Mouse (Mus musculus): ENCODE data around the gene Phrf1. TPM values are rescaled to one million over a fixed set of nuclear protein-coding genes. Genes with fewer than 3 reads are reported as not detected.

The Phrf1 gene
- polyA plus RNA-seq, 1 experiment from 2014 or later, result 99.3 TPM

DNA sequence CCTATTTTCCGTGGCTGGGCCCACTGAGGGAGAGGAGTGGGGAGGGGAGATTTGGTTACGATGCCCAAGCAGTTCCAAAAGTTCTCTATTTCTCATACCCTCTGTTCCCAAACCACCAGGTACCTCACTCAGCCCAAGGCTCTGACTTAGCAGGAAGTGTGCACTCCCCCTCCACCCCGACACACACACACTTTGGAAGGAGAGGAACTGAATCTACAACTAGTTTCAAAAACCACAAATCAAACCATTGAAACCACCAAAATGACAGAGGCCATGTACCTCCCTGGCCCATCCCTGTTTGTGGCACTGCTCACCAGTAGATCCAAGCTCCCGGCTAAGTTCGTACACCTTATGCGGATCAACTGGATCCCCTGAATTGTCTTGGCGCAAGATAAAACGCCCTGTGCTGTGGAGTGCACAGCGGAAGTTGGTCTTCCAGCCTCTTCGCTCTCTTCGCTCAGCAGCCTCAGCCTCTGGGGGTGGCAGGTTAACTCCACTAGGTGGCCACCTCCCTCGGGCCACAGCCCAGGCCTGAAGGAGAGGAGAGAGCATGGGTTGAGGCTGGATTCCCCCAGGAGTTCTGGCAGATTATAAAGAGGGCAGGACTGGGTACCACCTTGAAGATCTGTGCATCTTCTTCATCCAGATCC is 36.3 kb downstream of the Phrf1 start:
- no peak overlapping the region for H3K4me3 ChIP-seq
- H3K27ac ChIP-seq, result no peak overlapping the region
- no peak overlapping the region for H3K4me2 ChIP-seq (replicated peaks)
- peak; percentile 44; the same call in 1 of the 2 replicates for ATAC-seq (ENCODE audit: low FRiP score)
- no peak overlapping the region for H3K9ac ChIP-seq
- H3K4me1 ChIP-seq, result peaks cover 15% of the 10 kb centered on the region; the same call in 1 of the 2 replicates
- peaks cover 49% of the 10 kb centered on the region for H3K36me3 ChIP-seq
- no peaks in the 10 kb centered on the region; the same call in 1 of the 2 replicates for H3K27me3 ChIP-seq
- 44% methylated on average over 12 of the region's 12 CpGs for WGBS
- no peaks in the 10 kb centered on the region for H3K9me3 ChIP-seq (replicated peaks)

DNA sequence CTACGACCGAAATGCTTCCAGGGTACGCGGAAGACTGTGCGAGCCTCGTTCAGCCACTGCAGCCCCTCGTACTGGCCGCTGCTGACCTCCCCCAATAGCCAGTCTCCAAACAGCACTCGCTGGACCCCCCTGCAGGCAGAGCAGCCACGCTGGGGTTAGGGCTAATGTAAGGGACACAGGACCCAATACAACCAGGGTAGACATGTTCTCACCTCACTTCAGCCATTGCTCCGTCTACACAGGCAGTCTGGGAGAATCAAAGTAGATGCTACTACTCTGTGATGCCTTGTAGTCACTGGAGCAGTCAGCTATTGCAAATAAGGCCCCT is 36.8 kb downstream of the Phrf1 start:
- peak overlapping the region; percentile 48; the same call in 1 of the 2 replicates for H3K4me2 ChIP-seq (replicated peaks)
- peaks cover 15% of the 10 kb centered on the region; the same call in 1 of the 2 replicates for H3K4me1 ChIP-seq
- no peak overlapping the region for H3K27ac ChIP-seq
- no peaks in the 10 kb centered on the region for H3K9me3 ChIP-seq (replicated peaks)
- ATAC-seq (ENCODE audit: low FRiP score), result no peak
- peaks cover 44% of the 10 kb centered on the region for H3K36me3 ChIP-seq
- no peaks in the 10 kb centered on the region; the same call in 1 of the 2 replicates for H3K27me3 ChIP-seq
- H3K4me3 ChIP-seq, result no peak overlapping the region
- WGBS, result 44% methylated on average over 11 of the region's 11 CpGs
- no peak overlapping the region for H3K9ac ChIP-seq

DNA sequence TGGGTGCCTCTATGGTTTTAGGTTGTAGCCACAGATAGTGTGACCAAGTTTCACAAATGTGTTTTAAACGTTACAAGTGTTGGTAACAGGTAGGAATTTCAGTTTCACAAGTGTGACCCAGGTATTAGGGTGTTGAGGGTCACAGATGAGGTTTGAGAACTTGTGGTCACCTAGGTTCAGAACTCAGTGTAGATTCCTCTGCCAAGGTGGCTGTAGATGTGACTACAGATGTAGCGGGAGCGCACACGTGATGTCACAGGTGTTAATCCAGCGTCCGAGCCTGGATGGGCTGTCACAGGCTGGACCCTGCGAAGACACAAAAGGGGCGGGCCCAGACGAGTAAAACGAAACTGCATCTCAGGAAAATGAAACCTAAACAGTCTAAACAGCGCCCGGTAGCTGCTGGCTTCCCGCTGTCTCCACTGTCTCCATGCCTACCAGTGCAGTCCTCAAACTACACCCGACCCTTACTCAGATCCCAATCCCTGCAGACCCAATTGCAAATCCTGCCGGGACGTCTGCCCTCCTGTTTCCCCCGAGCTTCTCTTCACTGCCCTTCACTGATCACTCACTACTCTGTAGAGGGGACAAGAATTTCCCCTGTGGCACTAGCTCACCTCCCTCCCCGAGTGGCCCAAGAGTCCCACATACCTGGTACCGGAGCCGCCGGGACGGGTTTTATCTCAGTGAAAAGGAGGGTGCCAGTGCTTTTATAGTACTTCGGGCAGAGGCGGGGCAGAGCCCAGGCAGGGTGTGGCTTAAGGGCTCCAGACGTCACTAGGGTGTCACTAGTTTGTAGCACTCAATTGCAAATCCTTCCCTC is 37.4 kb downstream of the Phrf1 start, which contains the start of gene Irf7:
Gene Irf7 (minus strand): TSS at position 743 of the 823 bp plus-strand sequence.
- H3K27ac ChIP-seq, result no peak within 1 kb of the TSS
- 0 out of 2 replicates have a peak, but pooled peaks have one; percentile 38 for ATAC-seq (ENCODE audit: low FRiP score)
- H3K9me3 ChIP-seq (replicated peaks), result no peaks in the 10 kb centered on the region
- H3K9ac ChIP-seq, result peak within 1 kb of the TSS; percentile 46; the same call in 1 of the 2 replicates
- H3K4me2 ChIP-seq (replicated peaks), result peak within 1 kb of the TSS; percentile 48
- H3K36me3 ChIP-seq, result peaks cover 38% of the 10 kb centered on the region
- H3K4me3 ChIP-seq, result peak within 1 kb of the TSS; percentile 20
- WGBS, result 15% methylated on average over 25 of the region's 25 CpGs
- H3K27me3 ChIP-seq, result no peaks in the 10 kb centered on the region; the same call in 1 of the 2 replicates
- H3K4me1 ChIP-seq, result peaks cover 15% of the 10 kb centered on the region; the same call in 1 of the 2 replicates

DNA sequence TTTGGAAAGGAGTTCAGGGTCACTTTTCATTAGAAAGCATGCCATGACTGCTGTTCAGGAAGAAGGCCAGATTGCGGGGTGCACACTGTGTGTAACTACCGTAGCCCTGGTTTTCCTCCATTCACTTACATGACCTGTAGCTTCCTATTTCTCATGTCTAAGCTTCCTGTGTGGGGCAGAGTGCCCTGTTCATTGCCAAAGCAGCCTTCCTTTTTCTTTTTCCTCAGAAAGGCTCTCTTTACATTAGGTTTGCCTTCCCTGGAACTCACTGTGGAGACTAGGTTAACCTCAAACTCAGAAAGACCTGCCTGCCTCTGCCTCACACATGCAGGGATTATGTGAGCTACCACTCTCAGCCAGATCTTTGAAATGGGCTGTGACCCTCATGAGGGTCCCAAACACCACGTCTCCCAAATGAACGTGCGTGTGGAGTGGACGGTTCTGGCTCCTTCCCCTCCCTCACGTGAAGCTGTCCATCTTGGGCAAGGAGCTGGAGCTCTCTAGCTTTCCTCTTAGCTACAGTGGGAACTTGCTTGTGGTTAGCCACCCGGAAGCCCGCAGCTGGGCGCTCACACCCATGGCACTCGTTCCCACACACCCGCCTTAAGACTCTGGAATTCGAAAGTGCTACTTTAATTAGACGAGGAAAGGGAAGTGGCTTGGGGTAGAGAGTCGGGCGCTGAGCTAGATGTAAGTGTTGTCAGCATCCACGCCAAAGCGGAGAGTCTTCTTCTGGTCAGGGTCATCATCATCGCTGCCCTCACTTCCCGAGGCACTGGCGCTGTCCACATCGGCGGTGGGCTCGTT is 40.1 kb downstream of the Phrf1 start:
- no peak overlapping the region for H3K4me2 ChIP-seq (replicated peaks)

DNA sequence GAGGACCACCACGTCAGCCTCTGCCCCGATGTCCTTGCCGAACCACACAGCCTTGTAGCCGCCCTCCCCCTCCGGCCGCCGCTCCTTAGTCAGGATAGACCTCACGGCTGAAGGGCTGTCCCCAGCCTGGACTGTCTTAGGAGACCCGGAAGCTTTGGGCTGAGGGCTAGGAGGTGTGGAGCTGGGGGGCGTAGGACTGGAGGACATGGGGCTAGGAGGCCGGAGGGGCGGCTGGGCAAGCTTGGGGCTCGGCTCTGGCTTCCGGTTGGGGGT is 40.6 kb downstream of the Phrf1 start:
- WGBS, result 80% methylated on average over 14 of the region's 14 CpGs
- no peak overlapping the region for H3K4me2 ChIP-seq (replicated peaks)
- H3K27me3 ChIP-seq, result no peaks in the 10 kb centered on the region; the same call in 1 of the 2 replicates
- no peak overlapping the region for H3K9ac ChIP-seq
- H3K27ac ChIP-seq, result no peak overlapping the region
- peaks cover 5% of the 10 kb centered on the region for H3K36me3 ChIP-seq
- no peaks in the 10 kb centered on the region for H3K9me3 ChIP-seq (replicated peaks)
- ATAC-seq (ENCODE audit: low FRiP score), result no peak
- H3K4me3 ChIP-seq, result no peak overlapping the region
- peaks cover 15% of the 10 kb centered on the region; the same call in 1 of the 2 replicates for H3K4me1 ChIP-seq

More for the DNA sequence above, 40.1 kb downstream of the Phrf1 start:
- WGBS, result 77% methylated on average over 24 of the region's 24 CpGs
- no peaks in the 10 kb centered on the region; the same call in 1 of the 2 replicates for H3K27me3 ChIP-seq
- H3K4me3 ChIP-seq, result no peak overlapping the region
- H3K27ac ChIP-seq, result no peak overlapping the region
- ATAC-seq (ENCODE audit: low FRiP score), result no peak
- no peaks in the 10 kb centered on the region for H3K9me3 ChIP-seq (replicated peaks)
- peaks cover 15% of the 10 kb centered on the region; the same call in 1 of the 2 replicates for H3K4me1 ChIP-seq
- H3K9ac ChIP-seq, result no peak overlapping the region
- peaks cover 11% of the 10 kb centered on the region for H3K36me3 ChIP-seq

DNA sequence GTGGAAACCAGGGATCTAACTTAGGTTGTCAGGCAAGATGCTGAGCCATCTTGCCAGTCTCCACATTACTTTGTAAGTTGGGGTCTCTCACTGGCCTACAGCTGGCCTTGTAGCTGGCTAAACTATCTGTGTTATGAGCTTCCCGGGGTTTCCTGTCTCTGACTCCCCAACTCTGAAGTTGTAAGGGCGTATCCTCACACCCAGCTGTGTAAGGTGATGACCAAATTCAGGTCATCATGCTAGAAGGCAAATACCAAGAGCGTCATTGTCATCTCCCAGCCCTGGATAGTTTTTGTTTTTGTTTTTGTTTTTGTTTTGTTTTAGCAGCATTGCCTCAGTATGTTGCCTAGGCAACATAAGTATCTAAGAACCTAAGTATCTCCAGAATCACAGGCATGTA is 42.0 kb downstream of the Phrf1 start:
- no peak overlapping the region for H3K4me2 ChIP-seq (replicated peaks)
- no peak overlapping the region for H3K27ac ChIP-seq
- ATAC-seq (ENCODE audit: low FRiP score), result no peak
- H3K9ac ChIP-seq, result no peak overlapping the region
- no peak overlapping the region for H3K4me3 ChIP-seq
- H3K36me3 ChIP-seq, result no peaks in the 10 kb centered on the region
- no peaks in the 10 kb centered on the region for H3K9me3 ChIP-seq (replicated peaks)
- H3K4me1 ChIP-seq, result peaks cover 8% of the 10 kb centered on the region; the same call in 1 of the 2 replicates
- H3K27me3 ChIP-seq, result no peaks in the 10 kb centered on the region; the same call in 1 of the 2 replicates
- WGBS, result 85% methylated on average over 3 of the region's 3 CpGs

DNA sequence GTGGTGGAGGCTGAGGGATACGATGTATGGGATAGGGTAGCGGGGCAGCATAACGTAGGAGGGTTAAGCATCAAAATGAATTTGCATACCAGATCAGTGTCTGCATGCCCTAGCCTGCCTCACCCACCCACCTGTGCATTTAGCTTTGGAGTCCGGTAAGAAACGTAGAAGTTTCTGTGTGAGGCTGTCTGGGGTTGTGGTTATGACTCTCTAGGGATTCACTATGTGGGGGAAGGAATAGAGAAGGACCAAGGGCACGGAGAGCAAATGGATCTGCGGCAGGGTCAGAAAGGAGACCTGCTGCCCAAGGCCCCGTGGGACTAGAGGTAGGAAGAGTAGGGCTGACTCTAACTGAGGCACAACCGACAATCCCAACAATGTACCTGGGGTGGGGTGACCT is 46.8 kb downstream of the Phrf1 start:
- peaks cover 11% of the 10 kb centered on the region for H3K4me1 ChIP-seq
- 81% methylated on average over 9 of the region's 9 CpGs for WGBS
- peaks cover 20% of the 10 kb centered on the region for H3K27me3 ChIP-seq
- no peak overlapping the region for H3K4me2 ChIP-seq (replicated peaks)
- no peak overlapping the region for H3K9ac ChIP-seq
- H3K36me3 ChIP-seq, result no peaks in the 10 kb centered on the region
- ATAC-seq (ENCODE audit: low FRiP score), result no peak
- H3K4me3 ChIP-seq, result no peak overlapping the region
- H3K9me3 ChIP-seq (replicated peaks), result no peaks in the 10 kb centered on the region
- H3K27ac ChIP-seq, result no peak overlapping the region

DNA sequence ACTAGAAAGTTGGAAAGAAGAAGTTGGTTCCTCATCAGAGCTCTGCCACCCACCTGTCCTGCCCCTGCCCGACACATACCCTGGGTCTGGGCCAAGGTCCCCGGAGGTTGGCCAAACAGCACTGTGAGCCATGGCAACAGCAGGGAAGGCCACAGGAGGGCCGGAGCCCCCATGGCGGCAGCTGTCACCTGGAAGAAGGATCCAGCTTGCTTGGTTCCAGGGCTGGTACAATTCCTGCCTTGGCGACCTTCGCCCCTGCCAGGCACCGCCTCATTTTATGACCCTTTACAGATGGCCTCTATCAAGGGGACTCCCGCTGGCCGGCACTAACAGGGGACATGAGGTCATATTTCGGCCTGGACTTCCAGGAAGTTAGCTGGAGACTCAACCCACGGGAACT is 48.0 kb downstream of the Phrf1 start, which contains the start of gene Cdhr5:
Gene Cdhr5 (minus strand): TSS at position 241 of the 400 bp plus-strand sequence.
- ATAC-seq (ENCODE audit: low FRiP score), result no peak
- 67% methylated on average over 11 of the region's 11 CpGs for WGBS
- H3K9ac ChIP-seq, result no peak within 1 kb of the TSS
- peaks cover 11% of the 10 kb centered on the region for H3K4me1 ChIP-seq
- H3K9me3 ChIP-seq (replicated peaks), result no peaks in the 10 kb centered on the region
- no peak within 1 kb of the TSS for H3K4me3 ChIP-seq
- H3K27me3 ChIP-seq, result peaks cover 24% of the 10 kb centered on the region
- no peaks in the 10 kb centered on the region for H3K36me3 ChIP-seq
- H3K4me2 ChIP-seq (replicated peaks), result no peak within 1 kb of the TSS
- H3K27ac ChIP-seq, result no peak within 1 kb of the TSS

DNA sequence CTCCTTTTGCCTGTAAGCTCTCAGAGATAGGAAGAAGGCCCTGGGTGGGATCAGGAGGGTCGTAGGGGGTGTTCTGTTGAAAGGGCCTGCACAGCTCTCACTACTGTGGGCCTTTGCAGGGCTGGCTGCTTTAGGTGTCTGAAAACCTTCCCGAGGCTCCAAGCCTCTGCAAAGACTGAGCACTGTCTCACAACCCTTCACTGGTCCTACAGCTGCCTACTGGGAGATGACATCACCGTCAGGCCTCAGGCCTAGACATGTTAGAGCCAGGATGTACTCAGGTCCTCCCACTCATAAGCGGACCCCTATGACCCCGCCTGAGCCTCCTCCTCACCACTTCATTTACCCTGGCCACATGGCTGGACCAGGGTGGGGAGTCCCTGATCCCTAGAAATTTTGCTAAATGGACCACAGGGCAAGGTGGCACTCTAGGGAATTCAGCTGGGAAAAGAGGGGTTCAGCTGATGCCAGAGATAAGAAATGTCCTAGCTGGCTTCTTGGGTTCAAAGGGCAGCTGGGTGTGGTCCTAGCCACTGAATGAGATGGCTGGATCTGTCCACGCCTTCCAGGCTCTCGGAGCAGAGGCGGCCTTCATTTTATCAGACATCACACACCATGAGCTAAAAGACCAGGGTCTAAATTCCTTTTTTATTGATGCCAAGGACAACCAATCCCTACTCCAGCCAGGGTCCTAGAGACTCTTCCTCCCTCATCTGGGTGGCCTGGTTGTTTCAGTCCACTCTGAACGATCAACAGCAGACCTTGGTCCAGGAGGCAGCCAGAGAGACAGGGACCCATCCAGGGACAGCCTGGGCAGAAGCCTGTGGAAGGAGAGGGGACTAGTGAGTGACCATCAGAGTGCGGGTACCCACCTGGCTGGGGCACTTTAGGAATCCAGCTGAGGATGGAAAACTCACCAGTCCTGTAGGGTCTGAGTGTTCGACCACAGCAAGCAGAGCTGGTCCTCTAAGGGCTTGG is 49.4 kb downstream of the Phrf1 start:
- WGBS, result 82% methylated on average over 11 of the region's 11 CpGs
- Histone ChIP-seq H3K9me3 (replicated peaks) (no peaks in the 10 kb centered on the region), H3K9ac (no peak overlapping the region), H3K4me2 (replicated peaks) (peak overlapping the region; percentile 94), H3K27me3 (peaks cover 27% of the 10 kb centered on the region), H3K36me3 (no peaks in the 10 kb centered on the region), H3K27ac (no peak overlapping the region), H3K4me3 (0 out of 2 replicates have a peak overlapping the region, but pooled peaks have one; percentile 42), H3K4me1 (peaks cover 11% of the 10 kb centered on the region)
- peak; percentile 30; the same call in 1 of the 2 replicates for ATAC-seq (ENCODE audit: low FRiP score)

DNA sequence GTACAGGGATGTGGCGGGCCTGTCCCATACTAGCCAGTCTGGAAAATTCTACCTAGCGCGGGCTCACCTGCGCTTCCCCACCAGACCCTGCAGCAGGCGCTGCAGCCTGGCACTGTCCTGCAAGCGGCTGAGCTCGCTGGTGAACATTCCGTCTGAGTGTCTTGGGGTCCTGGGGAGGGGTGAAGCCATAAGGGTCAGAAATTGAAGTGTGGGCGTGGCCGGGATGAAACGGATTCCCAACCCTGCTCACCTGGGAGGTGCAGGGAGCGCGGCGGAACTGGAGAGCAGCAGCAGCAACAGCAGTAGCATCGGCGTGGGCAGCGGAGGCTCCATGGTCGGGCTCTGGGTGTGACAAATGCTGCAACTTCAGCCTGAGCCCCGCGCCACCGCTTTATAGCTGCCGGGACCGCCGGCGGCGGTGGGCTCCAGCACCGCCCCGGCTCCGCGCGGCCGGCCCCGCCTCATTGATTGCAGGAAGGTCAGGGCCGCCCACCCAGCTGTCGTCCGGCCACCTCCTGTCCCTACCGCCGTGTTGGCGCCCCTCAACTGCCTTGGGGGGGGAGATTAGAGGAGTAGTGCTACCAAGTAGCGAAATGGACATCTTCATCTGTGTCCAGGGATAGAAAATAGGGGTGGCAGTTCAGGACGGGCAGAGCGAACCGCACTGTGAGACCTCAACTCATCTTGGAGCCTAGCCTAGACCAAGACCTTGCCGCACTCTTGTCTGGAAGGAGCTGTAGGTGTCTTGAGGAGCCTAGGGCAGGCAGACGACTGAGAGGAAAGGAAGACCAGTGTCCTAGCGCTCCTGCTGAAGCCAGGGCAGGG is 50.4 kb downstream of the Phrf1 start, which contains the start of gene Sct:
Gene Sct (minus strand): TSS at position 368 of the 825 bp plus-strand sequence.
- 2% methylated on average over 44 of the region's 46 CpGs for WGBS
- H3K4me1 ChIP-seq, result peaks cover 11% of the 10 kb centered on the region

More for the DNA sequence above, 50.4 kb downstream of the Phrf1 start, which contains the start of gene Sct:
- Histone ChIP-seq H3K36me3 (no peaks in the 10 kb centered on the region), H3K27ac (no peak within 1 kb of the TSS), H3K27me3 (peaks cover 27% of the 10 kb centered on the region), H3K9me3 (replicated peaks) (no peaks in the 10 kb centered on the region), H3K4me3 (peak within 1 kb of the TSS; percentile 42), H3K4me2 (replicated peaks) (peak within 1 kb of the TSS; percentile 94), H3K9ac (peak within 1 kb of the TSS; percentile 62)
- peak; percentile 57 for ATAC-seq (ENCODE audit: low FRiP score)
